Mouse (Mus musculus): Measurements from ENCODE around the gene Yjefn3.
A peak's percentile ranks its signal among the peaks of the same experiment; 100 is the strongest.
"Not testable (repeated sequence)": the region's sequence is repeated elsewhere in the genome, so short reads cannot be mapped to it uniquely, and the experiment has no call there.

Yjefn3 gene

DNA sequence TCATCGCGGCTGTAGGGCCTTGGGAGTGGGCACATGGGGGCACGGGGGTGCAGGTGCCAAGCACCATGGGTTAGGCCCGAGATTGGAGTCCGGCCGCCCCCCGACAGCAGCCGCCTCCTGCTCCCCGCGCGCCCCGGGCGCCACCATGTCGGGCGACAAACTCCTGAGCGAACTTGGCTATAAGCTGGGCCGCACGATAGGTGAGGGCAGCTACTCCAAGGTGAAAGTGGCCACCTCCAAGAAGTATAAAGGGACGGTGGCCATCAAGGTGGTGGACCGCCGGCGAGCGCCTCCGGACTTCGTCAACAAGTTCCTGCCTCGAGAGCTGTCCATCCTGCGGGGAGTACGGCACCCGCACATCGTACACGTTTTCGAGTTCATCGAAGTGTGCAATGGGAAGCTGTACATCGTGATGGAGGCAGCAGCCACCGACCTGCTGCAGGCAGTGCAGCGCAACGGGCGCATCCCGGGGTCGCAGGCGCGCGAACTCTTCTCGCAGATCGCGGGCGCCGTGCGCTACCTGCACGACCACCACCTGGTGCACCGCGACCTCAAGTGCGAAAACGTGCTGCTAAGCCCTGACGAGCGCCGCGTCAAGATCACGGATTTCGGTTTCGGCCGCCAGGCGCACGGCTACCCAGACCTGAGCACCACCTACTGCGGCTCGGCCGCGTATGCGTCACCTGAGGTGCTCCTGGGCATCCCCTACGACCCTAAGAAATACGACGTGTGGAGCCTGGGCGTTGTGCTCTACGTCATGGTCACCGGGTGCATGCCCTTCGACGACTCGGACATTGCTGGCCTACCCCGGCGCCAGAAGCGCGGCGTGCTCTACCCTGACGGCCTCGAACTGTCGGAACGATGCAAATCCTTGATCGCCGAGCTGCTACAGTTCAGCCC, at the start of gene Yjefn3, which contains the start of the genes Tssk6 and Ndufa13:
Gene Yjefn3, minus strand, starts transcription at position 550 of the 900 bp plus-strand sequence.
Gene Tssk6, plus strand, starts transcription at position 22 of the 900 bp plus-strand sequence.
Gene Ndufa13, minus strand, starts transcription at position 396 of the 900 bp plus-strand sequence.
- peak; percentile 58 for DNase-seq (ENCODE audit: extremely low spot score)

GRCm38 (mm10) chr8:69950300-69950699, 47.8 kb upstream of the Yjefn3 start:
- DNase-seq (ENCODE audit: extremely low spot score) = no peak

- DNase-seq (ENCODE audit: extremely low spot score) = not testable (repeated sequence)
Observed at GRCm38 (mm10) chr8:69942495-69942894, 40.0 kb upstream of the Yjefn3 start.

GRCm38 (mm10) chr8:69940386-69940785, 37.9 kb upstream of the Yjefn3 start:
- no peak for DNase-seq (ENCODE audit: extremely low spot score)

GRCm38 (mm10) chr8:69939633-69940032, 37.1 kb upstream of the Yjefn3 start:
- DNase-seq (ENCODE audit: extremely low spot score) = peak; percentile 39

GRCm38 (mm10) chr8:69938245-69938982, 35.9 kb upstream of the Yjefn3 start:
- DNase-seq (ENCODE audit: extremely low spot score) = no peak

DNA sequence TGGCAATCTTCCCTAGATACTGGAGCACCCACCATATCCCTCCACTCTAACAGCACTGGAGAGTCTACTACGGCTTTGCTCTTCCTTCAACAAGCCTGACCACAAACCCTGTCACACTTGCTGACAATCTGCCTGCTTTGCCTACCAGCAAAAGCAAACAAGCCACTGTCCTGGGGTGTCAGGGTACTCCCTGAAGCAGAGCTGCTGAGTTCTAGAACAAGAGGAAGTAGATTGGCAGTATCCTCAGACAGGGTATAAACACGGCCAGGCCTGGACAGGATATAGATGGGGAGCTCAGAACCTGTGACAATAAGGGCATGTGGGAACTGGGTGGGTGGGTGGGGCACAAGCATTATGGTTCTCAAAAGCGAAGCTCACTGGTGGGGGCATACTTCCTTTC, 35.0 kb upstream of the Yjefn3 start:
- DNase-seq (ENCODE audit: extremely low spot score) = no peak

DNA sequence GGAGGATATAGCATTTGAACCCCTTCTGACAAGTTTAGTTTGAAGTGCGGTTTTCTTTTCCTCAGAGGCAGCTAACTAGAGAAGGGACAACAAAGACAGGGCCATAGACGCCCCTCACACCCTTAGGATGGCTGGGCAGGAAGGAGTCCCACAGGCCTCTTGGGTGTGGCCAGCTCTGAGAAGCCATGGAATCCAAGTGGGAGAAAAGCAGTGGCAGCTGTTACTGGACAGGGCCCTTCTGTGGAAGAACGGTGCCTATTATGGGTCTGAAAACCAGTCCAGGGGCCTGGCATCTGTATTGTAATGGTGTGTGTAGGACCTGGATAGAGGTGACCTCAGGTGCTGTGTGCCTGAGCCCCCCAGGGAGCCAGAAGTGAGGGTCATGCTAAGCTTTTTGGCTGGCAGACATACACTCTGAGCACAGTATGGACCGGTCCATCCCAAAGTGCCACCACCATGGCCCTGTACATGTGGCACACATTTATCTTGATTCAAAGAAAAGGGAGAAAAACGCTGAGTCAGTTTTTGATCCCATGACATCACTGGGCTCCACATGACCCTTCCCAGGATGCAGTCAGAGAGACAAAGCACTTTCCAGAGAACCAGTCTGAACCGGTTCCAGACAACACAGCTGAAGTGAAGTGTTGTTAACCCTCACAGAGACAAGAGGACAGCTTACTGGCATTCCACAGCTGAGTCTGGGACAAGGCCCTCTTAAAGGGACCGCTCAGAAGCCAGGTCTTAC, 33.7 kb upstream of the Yjefn3 start:
- DNase-seq (ENCODE audit: extremely low spot score) = peak; percentile 39

DNA sequence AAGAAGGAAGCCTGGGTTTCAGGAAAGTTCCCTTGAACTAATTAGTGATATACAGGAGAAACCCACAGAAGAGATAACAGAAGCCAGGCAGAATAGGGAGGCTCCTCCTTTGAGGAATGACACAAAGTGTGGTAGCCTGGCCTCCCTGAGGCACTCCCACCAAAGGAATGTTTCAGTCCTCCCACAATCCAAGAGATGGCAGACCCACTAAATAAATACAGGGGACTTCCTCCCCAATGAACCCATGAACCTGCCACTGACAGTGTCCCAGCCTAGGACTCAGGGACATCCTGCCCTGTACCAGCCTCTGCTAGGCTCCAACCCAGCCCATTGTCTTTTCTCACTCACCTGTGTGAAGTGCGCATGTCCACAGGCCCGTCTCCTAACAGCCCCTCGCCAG, 32.9 kb upstream of the Yjefn3 start:
- no peak for DNase-seq (ENCODE audit: extremely low spot score)

DNA sequence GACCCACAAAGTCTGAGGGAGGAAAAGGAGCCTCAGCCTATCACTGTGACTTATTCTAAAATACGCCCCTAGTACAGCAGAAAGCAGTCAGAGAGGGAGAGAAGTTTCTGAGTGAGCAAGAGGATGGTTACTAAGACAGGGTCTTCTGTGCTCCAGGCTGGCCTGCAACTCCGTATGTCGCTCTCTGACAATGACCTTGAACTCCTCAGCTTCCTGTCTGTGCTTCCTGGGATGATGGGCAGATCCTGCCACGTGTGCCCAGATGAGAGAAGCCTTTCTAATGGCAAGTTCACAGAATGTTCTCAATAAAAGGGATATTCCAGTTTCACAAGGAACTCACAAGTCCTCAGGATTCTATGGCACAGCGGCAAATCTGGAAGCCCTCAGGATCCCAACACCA, 32.1 kb upstream of the Yjefn3 start:
- DNase-seq (ENCODE audit: extremely low spot score) = no peak

DNA sequence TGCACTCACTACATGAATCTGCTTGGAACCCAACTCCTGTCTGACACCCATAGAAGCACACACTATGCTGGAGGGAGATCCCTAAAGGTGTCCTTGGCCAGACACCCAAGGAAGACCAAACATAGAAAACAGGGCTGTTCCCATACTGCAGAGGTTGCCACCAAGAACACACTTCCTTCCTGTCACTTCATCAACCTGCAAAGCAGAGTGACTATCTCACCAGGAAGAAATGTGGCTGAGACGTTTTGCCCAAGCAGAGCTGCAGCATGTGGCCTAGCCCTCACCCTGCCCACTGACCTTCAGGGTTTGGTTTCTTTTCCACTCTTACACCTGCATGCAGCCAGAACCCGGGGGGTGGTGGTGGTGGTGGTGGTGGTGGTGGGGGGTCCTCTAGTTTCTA, 31.3 kb upstream of the Yjefn3 start:
- DNase-seq (ENCODE audit: extremely low spot score) = no peak

- DNase-seq (ENCODE audit: extremely low spot score) = no peak
Observed at GRCm38 (mm10) chr8:69926901-69927300, 24.4 kb upstream of the Yjefn3 start.

DNA sequence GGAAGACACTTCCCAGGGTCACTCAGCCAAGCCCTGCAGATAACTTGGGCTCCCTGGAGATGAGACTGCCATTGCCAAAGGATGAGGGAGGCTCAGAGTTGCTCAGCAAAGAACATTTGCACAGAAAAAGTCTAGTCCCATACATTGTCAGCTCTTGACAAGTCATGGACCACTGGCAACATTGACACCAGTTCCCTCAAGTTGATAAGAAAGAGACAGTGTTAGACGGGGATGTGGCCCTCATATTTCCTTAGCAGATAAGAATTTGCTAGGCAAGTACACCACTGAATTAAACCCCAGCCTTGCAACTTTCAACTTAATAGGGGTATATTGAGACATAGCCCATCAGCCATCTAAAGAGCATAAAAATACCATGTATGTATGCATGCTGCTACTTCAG, 21.5 kb upstream of the Yjefn3 start:
- no peak for DNase-seq (ENCODE audit: extremely low spot score)

GRCm38 (mm10) chr8:69921141-69921540, 18.6 kb upstream of the Yjefn3 start:
- no peak for DNase-seq (ENCODE audit: extremely low spot score)

DNA sequence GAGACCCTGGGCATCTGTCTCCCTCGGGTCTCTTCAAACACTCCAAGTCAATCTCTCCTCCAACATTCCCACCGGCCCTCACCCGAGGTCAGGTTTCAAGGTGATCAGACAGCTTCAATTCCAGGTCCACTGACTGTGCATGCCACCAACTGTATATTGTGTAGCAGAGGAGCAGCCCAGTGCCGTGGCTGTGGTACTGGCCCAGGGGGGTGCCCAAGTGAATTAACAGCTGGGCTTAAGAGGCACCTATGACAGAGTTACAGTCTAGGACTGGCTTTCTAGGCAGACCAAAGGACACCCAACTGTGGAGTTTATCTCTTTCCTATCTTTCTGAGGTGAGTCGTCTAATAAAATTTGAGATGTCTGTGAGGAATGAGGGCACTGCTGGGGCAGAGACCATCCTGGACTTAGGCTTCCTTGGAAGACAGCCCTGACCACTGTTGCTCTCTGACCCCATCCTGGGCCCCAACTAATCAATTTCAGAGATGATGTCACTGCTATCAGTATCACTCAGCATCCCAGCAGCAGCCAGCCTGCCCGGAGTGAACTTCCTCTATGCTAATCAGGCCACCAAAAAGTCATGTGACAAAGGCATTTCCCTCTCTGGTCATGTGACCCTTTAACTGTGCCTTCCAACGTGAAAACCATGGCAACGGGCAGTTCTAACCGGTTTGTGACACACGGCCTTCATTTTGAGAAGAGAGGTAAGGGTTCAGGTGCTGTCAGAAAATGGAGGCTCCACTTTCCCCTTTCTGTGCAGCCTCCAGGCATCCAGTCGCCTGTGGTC, 17.6 kb upstream of the Yjefn3 start:
- DNase-seq (ENCODE audit: extremely low spot score) = peak; percentile 55

DNA sequence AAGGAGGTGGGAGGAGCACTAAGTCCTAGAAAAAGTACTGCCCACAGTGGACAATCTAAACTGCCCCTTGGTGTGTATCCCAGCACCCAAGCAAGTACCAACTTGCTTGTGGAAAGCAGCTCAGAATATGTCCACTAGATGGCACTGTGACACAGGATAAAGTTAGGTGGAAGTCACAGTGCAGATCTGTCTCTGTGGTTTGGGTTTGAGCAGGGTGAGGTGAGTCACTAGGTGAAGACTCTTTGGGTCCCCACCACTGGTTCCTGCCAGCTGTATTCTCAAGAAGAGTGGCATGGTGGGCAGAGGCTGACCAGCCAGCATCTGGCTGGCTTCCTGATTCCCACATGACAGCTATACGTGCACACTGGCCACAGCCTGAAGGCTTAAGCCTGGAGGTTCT, 16.5 kb upstream of the Yjefn3 start:
- DNase-seq (ENCODE audit: extremely low spot score) = peak; percentile 84

GRCm38 (mm10) chr8:69918506-69918905, 16.0 kb upstream of the Yjefn3 start:
- no peak for DNase-seq (ENCODE audit: extremely low spot score)

- DNase-seq (ENCODE audit: extremely low spot score) = no peak
Observed at GRCm38 (mm10) chr8:69915748-69916147, 13.2 kb upstream of the Yjefn3 start.

GRCm38 (mm10) chr8:69914526-69914925, 12.0 kb upstream of the Yjefn3 start:
- DNase-seq (ENCODE audit: extremely low spot score) = no peak

GRCm38 (mm10) chr8:69912478-69913074, 10.1 kb upstream of the Yjefn3 start:
- DNase-seq (ENCODE audit: extremely low spot score) = no peak

- no peak for DNase-seq (ENCODE audit: extremely low spot score)
Observed at GRCm38 (mm10) chr8:69911917-69912316, 9.4 kb upstream of the Yjefn3 start.
